Mouse (Mus musculus) layer of hippocampus, postnatal 36 days (tissue): ENCODE measurements around the gene Olfr1186. TPM values are rescaled to one million over a fixed set of nuclear protein-coding genes. Genes with fewer than 3 reads are reported as not detected.
"Not testable (repeated sequence)": the region's sequence is repeated elsewhere in the genome, so short reads cannot be mapped to it uniquely, and the experiment has no call there.

Source experiments
- DNase-seq, 2 experiments: peaks; one replicate each; pipeline ENCODE4 v3.0.0; 2022
- total RNA-seq, 2 experiments: library from RNA; stranded (reverse); gene quantifications; 2 replicates each; pipeline ENCODE4 v1.2.3; 2021

Olfr1186 gene
- total RNA-seq: not detected

DNA sequence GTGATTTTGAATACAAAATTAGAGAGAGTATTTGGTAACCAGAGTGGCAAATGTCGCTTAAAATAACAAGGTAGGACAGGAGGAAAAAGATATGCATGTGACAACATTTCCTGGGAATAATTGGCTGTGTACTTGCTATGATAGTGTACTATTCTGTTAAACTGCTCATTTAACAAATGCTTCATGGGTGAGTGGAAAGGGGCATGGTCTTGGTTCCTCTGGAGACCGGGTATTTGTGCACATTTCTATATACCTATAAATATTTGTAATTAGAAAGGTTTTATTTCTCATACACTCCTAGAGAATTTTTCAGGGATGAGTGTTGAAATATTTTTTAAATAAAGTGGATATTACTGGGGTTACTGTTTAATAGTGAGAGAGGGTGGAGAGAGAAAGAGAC lies at the start of gene Olfr1186:
Gene Olfr1186 (plus strand): TSS at position 301 of the 400 bp plus-strand sequence.
- no peak for DNase-seq

DNA sequence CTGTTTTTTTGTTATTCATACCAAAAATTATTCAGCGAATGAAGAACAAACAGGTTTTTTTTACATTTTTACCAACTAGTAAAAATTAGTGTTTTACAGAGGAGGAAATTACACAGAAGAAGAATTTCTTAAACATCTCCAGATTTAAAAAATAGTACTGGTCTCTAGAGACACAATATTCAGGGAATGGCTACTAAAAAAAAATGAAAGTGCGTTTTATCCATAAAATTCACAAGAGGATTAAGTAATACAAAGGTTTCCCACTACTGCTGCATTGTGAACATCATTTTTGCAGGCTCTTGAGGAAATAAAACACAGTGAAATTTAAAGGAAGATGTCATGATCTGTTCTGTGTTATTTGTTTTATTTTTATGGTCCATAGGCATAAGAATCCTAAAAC lies 35.1 kb upstream of the Olfr1186 start, which contains the start of gene Olfr1184:
Gene Olfr1184 (plus strand): TSS at position 301 of the 400 bp plus-strand sequence.
- no peak for DNase-seq

DNA sequence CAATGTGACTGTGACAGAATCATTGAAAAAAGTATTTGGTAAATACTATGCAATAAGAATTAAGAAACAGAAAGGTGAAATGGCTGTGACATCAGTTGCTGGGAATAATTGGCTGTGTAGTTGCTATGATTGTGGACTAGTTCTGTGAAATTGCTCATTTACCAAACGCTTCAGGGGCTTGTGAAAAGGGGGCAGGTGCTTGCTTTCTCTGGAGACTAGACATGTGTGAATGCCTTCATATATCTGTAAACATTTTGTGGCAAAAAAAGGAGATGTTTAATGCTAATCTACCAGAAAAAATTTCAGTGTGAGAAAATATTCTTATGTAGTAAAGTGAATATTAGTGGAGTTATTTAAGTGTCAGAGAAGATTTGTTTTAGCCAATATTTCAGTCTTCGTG lies 25.3 kb upstream of the Olfr1186 start, which contains the start of gene Olfr1185-ps1:
Gene Olfr1185-ps1 (plus strand): TSS at position 301 of the 400 bp plus-strand sequence.
- no peak for DNase-seq

DNA sequence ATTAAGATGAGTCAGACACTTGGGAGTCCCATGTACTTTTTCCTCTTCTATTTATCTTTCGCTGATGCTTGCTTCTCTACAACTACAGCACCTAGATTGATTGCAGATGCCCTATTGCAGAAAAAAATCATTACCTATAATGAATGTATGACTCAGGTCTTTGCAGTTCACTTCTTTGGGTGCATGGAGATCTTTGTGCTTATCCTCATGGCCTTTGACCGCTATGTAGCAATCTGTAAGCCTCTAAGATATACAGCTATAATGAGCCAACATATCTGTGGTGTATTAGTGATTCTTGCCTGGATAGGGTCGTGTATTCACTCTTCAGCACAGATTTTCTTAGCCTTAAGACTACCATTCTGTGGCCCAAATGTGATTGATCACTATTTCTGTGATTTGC lies 7.4 kb downstream of the Olfr1186 start:
- DNase-seq: no peak

GRCm38 (mm10) chr2:88556635-88557034 lies 38.3 kb downstream of the Olfr1186 start, which contains the start of gene Olfr1188:
TSS of gene Olfr1188 (plus strand) at chr2:88556935.
- DNase-seq: no peak

DNA sequence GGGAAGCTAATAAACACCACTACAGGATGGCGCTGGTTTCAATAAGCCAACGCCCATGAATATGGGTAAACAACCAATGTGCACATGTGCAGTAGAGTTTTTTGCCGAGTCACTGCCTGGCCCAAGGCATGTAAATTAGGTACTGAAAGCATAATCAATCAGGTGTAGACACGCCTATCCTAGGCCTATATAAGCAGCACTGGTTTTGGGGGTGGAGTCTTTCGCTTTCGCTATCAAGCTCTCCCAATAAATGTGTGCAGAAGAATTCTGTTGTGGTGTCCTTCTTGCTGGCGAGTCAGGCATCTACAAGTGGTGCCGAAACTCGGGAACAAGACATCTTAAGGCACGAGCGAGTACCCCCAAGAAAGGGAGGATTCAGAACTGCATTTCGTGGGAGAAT lies 54.3 kb downstream of the Olfr1186 start:
- DNase-seq: not testable (repeated sequence)

Other genes with a start within 250 kb of the Olfr1186 start
- gene Olfr1173, start 238.7 kb upstream of the Olfr1186 start, total RNA-seq: not detected
- gene Olfr1174-ps, start 203.4 kb upstream of the Olfr1186 start, total RNA-seq: not detected
- gene Olfr1175-ps, start 191.3 kb upstream of the Olfr1186 start, total RNA-seq: not detected
- gene Olfr1176, start 181.8 kb upstream of the Olfr1186 start, total RNA-seq: not detected
- gene Olfr1177-ps, start 172.1 kb upstream of the Olfr1186 start, total RNA-seq: not detected
- gene Olfr1178, start 131.5 kb upstream of the Olfr1186 start, total RNA-seq: not detected
- not detected for gene Olfr1179, start 112.1 kb upstream of the Olfr1186 start, total RNA-seq
- not detected for gene Olfr1180, start 99.4 kb upstream of the Olfr1186 start, total RNA-seq
- gene Olfr1181, start 92.4 kb upstream of the Olfr1186 start, total RNA-seq: not detected
- gene Gm13757, start 69.4 kb upstream of the Olfr1186 start, total RNA-seq: not detected
- gene Olfr1183, start 63.7 kb upstream of the Olfr1186 start, total RNA-seq: not detected
- gene Olfr1184, start 35.0 kb upstream of the Olfr1186 start, total RNA-seq: not detected
- gene Olfr1185-ps1, start 25.2 kb upstream of the Olfr1186 start, total RNA-seq: not detected
- not detected for gene Olfr1188, start 38.4 kb downstream of the Olfr1186 start, total RNA-seq
- gene Olfr1189, start 67.9 kb downstream of the Olfr1186 start, total RNA-seq: not detected
- not detected for gene Olfr1191-ps1, start 122.0 kb downstream of the Olfr1186 start, total RNA-seq
- gene Olfr1192-ps1, start 130.0 kb downstream of the Olfr1186 start, total RNA-seq: not detected
- gene Olfr1193, start 157.1 kb downstream of the Olfr1186 start, total RNA-seq: not detected
- not detected for gene Olfr1195, start 170.6 kb downstream of the Olfr1186 start, total RNA-seq
- not detected for gene Olfr1196, start 186.0 kb downstream of the Olfr1186 start, total RNA-seq
- gene Olfr1197, start 213.8 kb downstream of the Olfr1186 start, total RNA-seq: not detected
- not detected for gene Olfr1198, start 232.8 kb downstream of the Olfr1186 start, total RNA-seq
- gene Olfr1199, start 241.9 kb downstream of the Olfr1186 start, total RNA-seq: not detected